Mouse (Mus musculus) embryonic facial prominence, embryonic 11.5 days (tissue): ENCODE results near the gene Ucma. TPM values are rescaled to one million over a fixed set of nuclear protein-coding genes. Genes with fewer than 3 reads are reported as not detected.

Experiments
- ATAC-seq: fragments of 200-750 bp; cut with Nextera tagmentation; replicated peaks from 2 replicates; pipeline ENCODE4 v1.8.0; 2017; ENCODE audit warnings: low read depth; ENCODE audit not compliant: insufficient number of reproducible peaks, low FRiP score, low TSS enrichment
- DNase-seq: peaks from one replicate; pipeline ENCODE4 v3.0.0-alpha.2; 2015; ENCODE audit warnings: low spot score
- H3K27ac ChIP-seq: fragments of 300-500 bp; sonication (generic); replicated peaks from 2 replicates; pipeline ENCODE4 v1.5.1; 2014; ENCODE audit warnings: mild to moderate bottlenecking, low read depth, low read length, control low read depth
- H3K27me3 ChIP-seq: fragments of 300-500 bp; sonication (generic); 2 replicates; pipeline ENCODE4 v1.6.1; 2014; ENCODE audit warnings: mild to moderate bottlenecking, low read length, moderate library complexity, mixed read lengths; ENCODE audit not compliant: control insufficient read depth, insufficient read depth
- H3K36me3 ChIP-seq: fragments of 300-500 bp; sonication (generic); replicated peaks from 2 replicates; pipeline ENCODE4 v1.6.1; 2014; ENCODE audit warnings: low read depth, mild to moderate bottlenecking, low read length, moderate library complexity, mixed read lengths; ENCODE audit not compliant: control insufficient read depth, insufficient read depth
- H3K4me1 ChIP-seq: fragments of 300-500 bp; sonication (generic); 2 replicates; pipeline ENCODE4 v1.6.1; 2014; ENCODE audit warnings: low read length, mixed read lengths; ENCODE audit not compliant: control insufficient read depth, insufficient read depth
- H3K4me2 ChIP-seq: fragments of 300-500 bp; sonication (generic); 2 replicates; pipeline ENCODE4 v1.6.1; 2014; ENCODE audit warnings: low read depth, mild to moderate bottlenecking, control low read depth, low read length, moderate library complexity
- H3K4me3 ChIP-seq: fragments of 300-500 bp; sonication (generic); 2 replicates; pipeline ENCODE4 v1.5.1; 2014; ENCODE audit warnings: low read depth, low read length, control low read depth
- H3K9ac ChIP-seq: fragments of 300-500 bp; sonication (generic); replicated peaks from 2 replicates; pipeline ENCODE4 v1.6.1; 2014; ENCODE audit warnings: mild to moderate bottlenecking, control low read depth, low read length
- H3K9me3 ChIP-seq: fragments of 300-500 bp; sonication (generic); replicated peaks from 2 replicates; pipeline ENCODE4 v1.6.1; 2016; ENCODE audit warnings: mild to moderate bottlenecking, low read length, inconsistent platforms, mixed read lengths; ENCODE audit not compliant: control insufficient read depth
- WGBS: fragments of 180-500 bp; shearing (Covaris S2); extraction: QIAGEN DNeasy Blood & Tissue Kit; methylation state at CpG from one replicate; pipeline ENCODE4 v1.1.7; 2014; 5-methylcytosine and 5-hydroxymethylcytosine counted together
- polyA plus RNA-seq: library from polyadenylated mRNA; unstranded; fragments of >200 nt; fragmentation: Nextera tagmentation; extraction: Ambion mirVana; gene quantifications from 2 replicates; pipeline ENCODE4 v1.2.1, GENCODE M21; 2014

The Ucma gene
- polyA plus RNA-seq, 1 experiment from 2014 or later: 0.29 TPM

GRCm38 (mm10) chr2:5034801-5035200, 58.9 kb downstream of the Ucma start:
- DNase-seq: no peak
- WGBS: 85% methylated on average over 8 of the region's 8 CpGs
- no peaks in the 10 kb centered on the region for H3K9me3 ChIP-seq

GRCm38 (mm10) chr2:5035241-5035640, 59.3 kb downstream of the Ucma start:
- 83% methylated on average over 9 of the region's 9 CpGs for WGBS
- DNase-seq: no peak
- no peaks in the 10 kb centered on the region for H3K4me1 ChIP-seq
- no peak overlapping the region for H3K4me3 ChIP-seq
- no peaks in the 10 kb centered on the region for H3K27me3 ChIP-seq
- no peak overlapping the region for H3K27ac ChIP-seq
- H3K36me3 ChIP-seq: no peaks in the 10 kb centered on the region
- no peaks in the 10 kb centered on the region for H3K9me3 ChIP-seq
- no peak for ATAC-seq
- H3K4me2 ChIP-seq: no peak overlapping the region
- no peak overlapping the region for H3K9ac ChIP-seq

More at GRCm38 (mm10) chr2:5034801-5035200, 58.9 kb downstream of the Ucma start:
- Histone ChIP-seq H3K4me2 (no peak overlapping the region), H3K4me1 (no peaks in the 10 kb centered on the region), H3K9ac (no peak overlapping the region), H3K4me3 (no peak overlapping the region), H3K36me3 (no peaks in the 10 kb centered on the region), H3K27ac (no peak overlapping the region), H3K27me3 (no peaks in the 10 kb centered on the region)
- ATAC-seq: no peak

Other genes with a start within 250 kb of the Ucma start
- 148 and 156 TPM in 2 replicates for gene Sephs1, start 94.6 kb upstream of the Ucma start, polyA plus RNA-seq
- gene Phyh, start 57.1 kb upstream of the Ucma start, polyA plus RNA-seq: 57.5 and 59.0 TPM in 2 replicates
- 58.4 and 66.0 TPM in 2 replicates for gene Mcm10, start 36.7 kb downstream of the Ucma start, polyA plus RNA-seq
- gene Optn, start 87.9 kb downstream of the Ucma start, polyA plus RNA-seq: 4.8 and 6.2 TPM in 2 replicates
- 2.4 and 3.0 TPM in 2 replicates for gene Ccdc3, start 161.7 kb downstream of the Ucma start, polyA plus RNA-seq